9 mouse cellular contexts compared by ENCODE assay signal in the genomic region with DNA sequence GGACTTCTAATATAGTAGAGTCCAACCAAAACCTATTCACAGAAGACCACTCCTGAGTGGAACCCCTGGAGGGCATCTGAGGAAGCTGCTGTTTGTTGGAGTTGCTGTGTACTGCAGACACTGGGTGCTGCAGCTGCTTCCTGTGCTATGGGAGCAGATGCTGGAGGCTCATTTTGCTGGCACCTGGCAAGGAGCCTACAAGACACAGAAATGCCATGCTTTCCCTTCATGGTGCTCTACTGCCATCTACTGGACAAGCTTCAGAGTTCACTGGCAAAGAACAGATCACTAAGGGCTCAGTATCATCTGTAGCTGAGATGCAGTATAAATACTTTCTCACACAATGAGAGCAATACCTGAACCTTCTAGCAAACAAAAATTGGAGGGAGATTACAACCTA. TPM values are rescaled to one million over a fixed set of nuclear protein-coding genes. Genes with fewer than 3 reads are reported as not detected.
DNase-seq lines count a peak whose midpoint lies in the region; ATAC-seq lines count a peak whose summit lies in the region.
"Not testable (repeated sequence)": the region's sequence is repeated elsewhere in the genome, so short reads cannot be mapped to it uniquely, and the experiment has no call there.
"Had no signal": no experiment of that assay in that cellular context is flagged by ENCODE, and none has a peak within 500 bp of the region (broad histone marks: within the 10 kb centered on the region; RNA-seq: fewer than 3 reads in every experiment).

No protein-coding gene starts in this region.

- H3K4me3 ChIP-seq in kidney, embryonic 15.5 days (replicated peaks); limb, embryonic 11.5 days (ENCODE audit: low read depth, low read length): not testable (repeated sequence)

- peak; percentile 91 for DNase-seq in brain, adult 2 months (ENCODE audit: low read depth, low spot score)
- DNase-seq in heart, adult 9 months (ENCODE audit: low spot score in 2 of 2), result peak; percentile 14 to 36
- peak; percentile 73 for DNase-seq in limb, embryonic 11.5 days (ENCODE audit: low spot score)
- peak; percentile 43 to 70 for DNase-seq in spleen, postnatal 4 days (ENCODE audit: low spot score in 2 of 2)

- H3K4me2 ChIP-seq in kidney, embryonic 15.5 days; limb, embryonic 11.5 days (ENCODE audit: low read depth, severe bottlenecking): not testable (repeated sequence)

- not testable (repeated sequence) for H3K36me3 ChIP-seq in kidney, embryonic 15.5 days; limb, embryonic 11.5 days (ENCODE audit: control insufficient read depth, insufficient read depth, low read length)

- not testable (repeated sequence) for H3K27ac ChIP-seq in kidney, embryonic 15.5 days; limb, embryonic 11.5 days (replicated peaks; ENCODE audit: low read depth, low read length)

- H3K27me3 ChIP-seq in kidney, embryonic 15.5 days; limb, embryonic 11.5 days (ENCODE audit: control insufficient read depth, insufficient read depth, low read length): not testable (repeated sequence)

- peak; percentile 65 for ATAC-seq in CD4-positive, CD25-positive, alpha-beta regulatory T cell, adult 4 months
- peak; percentile 62; the same call in 1 of the 2 replicates for ATAC-seq in erythroblast, adult 5-6 weeks (replicated peaks; ENCODE audit: low FRiP score, poor library complexity, severe bottlenecking)
- 0 out of 2 replicates have a peak, but pooled peaks have one; percentile 33 for ATAC-seq in kidney, embryonic 15.5 days (replicated peaks; ENCODE audit: low FRiP score)
- not testable (repeated sequence) for ATAC-seq in limb, embryonic 11.5 days (ENCODE audit: insufficient number of reproducible peaks, low FRiP score, low TSS enrichment, low read depth)
- peak; percentile 63; the same call in 1 of the 2 replicates for ATAC-seq in monocyte, adult 5-6 weeks (replicated peaks; ENCODE audit: insufficient number of reproducible peaks, low FRiP score, low TSS enrichment, poor library complexity, severe bottlenecking)

- H3K9me3 ChIP-seq in kidney, embryonic 15.5 days (replicated peaks); limb, embryonic 11.5 days (ENCODE audit: control insufficient read depth, low read length): not testable (repeated sequence)

- H3K4me1 ChIP-seq in kidney, embryonic 15.5 days; limb, embryonic 11.5 days (ENCODE audit: control insufficient read depth, insufficient read depth, low read length): not testable (repeated sequence)

- not testable (repeated sequence) for H3K9ac ChIP-seq in kidney, embryonic 15.5 days; limb, embryonic 11.5 days (ENCODE audit: low read length)

RNA-seq across cellular contexts. Expression of a gene that starts 16.1 kb away (rescaled TPM):
- polyA plus RNA-seq in CD4-positive, CD25-positive, alpha-beta regulatory T cell, adult 4 months (2017; shearing (Covaris generic)), result not detected
- not detected in 2 replicates for total RNA-seq in erythroblast, adult 5-6 weeks (2015; ENCODE audit: low replicate concordance)
- total RNA-seq in erythroblast, adult 5-6 weeks (2017; ENCODE audit: low replicate concordance), result not detected in 2 replicates
- polyA plus RNA-seq in kidney, embryonic 15.5 days (2015; fragmentation: Nextera tagmentation; extraction: Ambion mirVana), result not detected in 2 replicates
- polyA plus RNA-seq in limb, embryonic 11.5 days (2014; fragmentation: Nextera tagmentation; extraction: Ambion mirVana), result not detected in 2 replicates
- total RNA-seq in monocyte, adult 5-6 weeks (2017), result not detected in 3 replicates
- polyA plus RNA-seq: macrophage had no signal

RNA-seq across cellular contexts. Expression of a gene that starts 23.2 kb away (rescaled TPM):
- not detected for polyA plus RNA-seq in CD4-positive, CD25-positive, alpha-beta regulatory T cell, adult 4 months (2017; shearing (Covaris generic))
- not detected in 2 replicates for total RNA-seq in erythroblast, adult 5-6 weeks (2015; ENCODE audit: low replicate concordance)
- total RNA-seq in erythroblast, adult 5-6 weeks (2017; ENCODE audit: low replicate concordance), result not detected in 2 replicates
- not detected in 2 replicates for polyA plus RNA-seq in kidney, embryonic 15.5 days (2015; fragmentation: Nextera tagmentation; extraction: Ambion mirVana)
- polyA plus RNA-seq in limb, embryonic 11.5 days (2014; fragmentation: Nextera tagmentation; extraction: Ambion mirVana), result not detected in 2 replicates
- not detected in 3 replicates for total RNA-seq in monocyte, adult 5-6 weeks (2017)
- polyA plus RNA-seq: macrophage had no signal

RNA-seq across cellular contexts. Expression of a gene that starts 48.1 kb away (rescaled TPM):
- 10 to 100 TPM; 76.3 to 99.4 TPM for polyA plus RNA-seq in CD4-positive, CD25-positive, alpha-beta regulatory T cell, adult 4 months (2017; shearing (Covaris generic))
- 88.8 and 93.2 TPM in 2 replicates for total RNA-seq in erythroblast, adult 5-6 weeks (2015; ENCODE audit: low replicate concordance)
- 63.6 and 65.4 TPM in 2 replicates for total RNA-seq in erythroblast, adult 5-6 weeks (2017; ENCODE audit: low replicate concordance)
- polyA plus RNA-seq in kidney, embryonic 15.5 days (2015; fragmentation: Nextera tagmentation; extraction: Ambion mirVana), result 40.3 and 45.9 TPM in 2 replicates
- 33.5 and 40.6 TPM in 2 replicates for polyA plus RNA-seq in limb, embryonic 11.5 days (2014; fragmentation: Nextera tagmentation; extraction: Ambion mirVana)
- 45.2 to 61.6 TPM (median 45.5 TPM) in 3 replicates for total RNA-seq in monocyte, adult 5-6 weeks (2017)

Comparison
In these comparisons a context has a peak if more than half of its experiments do, and no peak if none do; other contexts are left out.
1. DNase-seq: peak in every context shown above with its lines; median percentile 91 in brain, adult 2 months; 73 in limb, embryonic 11.5 days; 56 in spleen, postnatal 4 days; 25 in heart, adult 9 months.